Mouse (Mus musculus): ENCODE data around the gene Abcf3. TPM values are rescaled to one million over a fixed set of nuclear protein-coding genes. Genes with fewer than 3 reads are reported as not detected.

Abcf3 gene
- polyA plus RNA-seq, 1 experiment from 2014 or later: 36.3 TPM

GRCm38 (mm10) chr16:20537601-20538320 lies 10.6 kb upstream of the Abcf3 start:
- Histone ChIP-seq H3K27ac (ENCODE audit: low read length) (no peak overlapping the region), H3K36me3 (ENCODE audit: insufficient read depth, low read length) (peaks cover 28% of the 10 kb centered on the region; the same call in 1 of the 2 replicates), H3K9ac (replicated peaks; ENCODE audit: low read depth) (peak overlapping the region; percentile 32), H3K4me1 (ENCODE audit: insufficient read depth, low read depth, low read length) (peaks cover 16% of the 10 kb centered on the region), H3K4me3 (ENCODE audit: low read depth, low read length) (0 out of 2 replicates have a peak overlapping the region, but pooled peaks have one; percentile 14), H3K4me2 (replicated peaks; ENCODE audit: low read depth, low read length) (peak overlapping the region; percentile 74), H3K27me3 (replicated peaks; ENCODE audit: insufficient read depth, low read length) (no peaks in the 10 kb centered on the region), H3K9me3 (ENCODE audit: low read length) (no peaks in the 10 kb centered on the region)
- 36% methylated on average over 6 of the region's 6 CpGs for WGBS
- ATAC-seq: no peak
- no peak for DNase-seq (ENCODE audit: low spot score)
- no peak for TF ChIP-seq EP300 (IDR thresholded peaks at IDR 0.05)
- TF ChIP-seq CTCF (IDR thresholded peaks at IDR 0.05): no peak

DNA sequence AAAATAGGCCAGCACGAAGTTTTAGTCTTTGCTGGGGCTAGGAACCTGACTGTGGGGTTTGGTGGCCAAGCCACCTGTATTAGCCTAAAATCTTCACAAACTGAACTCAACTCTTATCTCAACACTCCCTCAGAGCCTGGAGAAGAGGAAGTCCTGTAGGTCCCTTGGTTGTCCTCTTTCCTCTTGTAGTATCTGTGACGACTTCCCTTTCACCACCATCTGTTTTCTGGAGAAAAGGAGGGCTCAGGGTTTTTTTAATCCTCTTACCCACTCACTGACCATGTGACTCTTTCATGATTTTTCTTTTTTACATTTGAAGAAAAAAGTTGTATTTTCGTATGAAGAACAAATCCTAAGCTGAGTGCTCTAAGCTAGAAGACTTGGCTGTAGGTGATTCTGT lies 8.7 kb upstream of the Abcf3 start:
- TF ChIP-seq CTCF (IDR thresholded peaks at IDR 0.05): no peak
- TF ChIP-seq EP300 (IDR thresholded peaks at IDR 0.05): no peak
- Histone ChIP-seq H3K4me2 (replicated peaks; ENCODE audit: low read depth, low read length) (no peak overlapping the region), H3K36me3 (ENCODE audit: insufficient read depth, low read length) (peaks cover 39% of the 10 kb centered on the region; the same call in 1 of the 2 replicates), H3K9me3 (ENCODE audit: low read length) (no peaks in the 10 kb centered on the region), H3K9ac (replicated peaks; ENCODE audit: low read depth) (no peak overlapping the region), H3K27ac (ENCODE audit: low read length) (no peak overlapping the region), H3K4me3 (ENCODE audit: low read depth, low read length) (no peak overlapping the region), H3K4me1 (ENCODE audit: insufficient read depth, low read depth, low read length) (peaks cover 16% of the 10 kb centered on the region), H3K27me3 (replicated peaks; ENCODE audit: insufficient read depth, low read length) (no peaks in the 10 kb centered on the region)
- 71% methylated on average over 3 of the region's 3 CpGs for WGBS
- no peak for ATAC-seq
- no peak for DNase-seq (ENCODE audit: low spot score)

GRCm38 (mm10) chr16:20540438-20540837 lies 7.9 kb upstream of the Abcf3 start:
- TF ChIP-seq CTCF (IDR thresholded peaks at IDR 0.05): no peak
- no peak for TF ChIP-seq EP300 (IDR thresholded peaks at IDR 0.05)
- no peaks in the 10 kb centered on the region for H3K9me3 ChIP-seq (ENCODE audit: low read length)
- H3K36me3 ChIP-seq (ENCODE audit: insufficient read depth, low read length): peaks cover 44% of the 10 kb centered on the region; the same call in 1 of the 2 replicates
- H3K4me1 ChIP-seq (ENCODE audit: insufficient read depth, low read depth, low read length): peaks cover 16% of the 10 kb centered on the region
- WGBS: 65% methylated on average over 4 of the region's 4 CpGs
- DNase-seq (ENCODE audit: low spot score): peak; percentile 20
- H3K4me2 ChIP-seq (replicated peaks; ENCODE audit: low read depth, low read length): no peak overlapping the region
- H3K9ac ChIP-seq (replicated peaks; ENCODE audit: low read depth): no peak overlapping the region
- no peak for ATAC-seq
- H3K27me3 ChIP-seq (replicated peaks; ENCODE audit: insufficient read depth, low read length): no peaks in the 10 kb centered on the region
- H3K27ac ChIP-seq (ENCODE audit: low read length): no peak overlapping the region
- H3K4me3 ChIP-seq (ENCODE audit: low read depth, low read length): no peak overlapping the region

- Histone ChIP-seq H3K36me3 (ENCODE audit: insufficient read depth, low read length) (peaks cover 28% of the 10 kb centered on the region; the same call in 1 of the 2 replicates), H3K4me1 (ENCODE audit: insufficient read depth, low read depth, low read length) (peaks cover 9% of the 10 kb centered on the region; the same call in 1 of the 2 replicates), H3K4me3 (ENCODE audit: low read depth, low read length) (no peak overlapping the region), H3K9ac (replicated peaks; ENCODE audit: low read depth) (no peak overlapping the region), H3K9me3 (ENCODE audit: low read length) (no peaks in the 10 kb centered on the region), H3K4me2 (replicated peaks; ENCODE audit: low read depth, low read length) (no peak overlapping the region), H3K27ac (ENCODE audit: low read length) (no peak overlapping the region), H3K27me3 (replicated peaks; ENCODE audit: insufficient read depth, low read length) (no peaks in the 10 kb centered on the region)
- WGBS: 86% methylated on average over 10 of the region's 10 CpGs
- no peak for DNase-seq (ENCODE audit: low spot score)
- TF ChIP-seq EP300 (IDR thresholded peaks at IDR 0.05) (no peak), CTCF (IDR thresholded peaks at IDR 0.05) (no peak)
- no peak for ATAC-seq
These were observed 2.7 kb upstream of the Abcf3 start for GRCm38 (mm10) chr16:20545696-20546095.

- peaks cover 33% of the 10 kb centered on the region; the same call in 1 of the 2 replicates for H3K36me3 ChIP-seq (ENCODE audit: insufficient read depth, low read length)
- peak overlapping the region; percentile 68; the same call in 1 of the 2 replicates for H3K4me3 ChIP-seq (ENCODE audit: low read depth, low read length)
- H3K9me3 ChIP-seq (ENCODE audit: low read length): no peaks in the 10 kb centered on the region
- no peak for TF ChIP-seq CTCF (IDR thresholded peaks at IDR 0.05)
- no peak for TF ChIP-seq EP300 (IDR thresholded peaks at IDR 0.05)
- peaks cover 9% of the 10 kb centered on the region; the same call in 1 of the 2 replicates for H3K4me1 ChIP-seq (ENCODE audit: insufficient read depth, low read depth, low read length)
- DNase-seq (ENCODE audit: low spot score): peak; percentile 34
- no peak overlapping the region for H3K9ac ChIP-seq (replicated peaks; ENCODE audit: low read depth)
- ATAC-seq: no peak
- peak overlapping the region; percentile 67 for H3K4me2 ChIP-seq (replicated peaks; ENCODE audit: low read depth, low read length)
- H3K27me3 ChIP-seq (replicated peaks; ENCODE audit: insufficient read depth, low read length): no peaks in the 10 kb centered on the region
- peak overlapping the region; percentile 66; the same call in 1 of the 2 replicates for H3K27ac ChIP-seq (ENCODE audit: low read length)
- WGBS: 47% methylated on average over 5 of the region's 5 CpGs
These were observed 954 bp upstream of the Abcf3 start for GRCm38 (mm10) chr16:20547423-20547822.

DNA sequence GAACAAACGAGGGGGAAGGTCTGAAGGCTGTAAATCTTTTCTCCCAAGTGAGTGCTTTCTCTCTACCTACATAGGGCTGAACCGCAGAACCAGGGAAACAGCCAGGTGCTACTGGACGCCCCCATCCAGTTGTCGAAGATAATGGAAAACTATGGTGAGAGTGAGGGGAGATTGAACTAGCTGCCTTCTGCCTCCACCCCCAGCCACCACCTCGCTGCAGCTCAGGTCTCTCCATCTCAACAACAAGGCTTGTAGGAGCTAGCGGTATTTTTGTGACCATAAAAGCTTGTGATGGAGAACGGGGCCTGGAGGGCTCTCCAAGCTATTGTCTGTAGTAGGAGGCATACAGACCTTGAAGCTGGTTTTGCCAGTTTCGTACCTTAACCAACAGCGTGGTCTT lies 784 bp downstream of the Abcf3 start:
- H3K4me2 ChIP-seq (replicated peaks; ENCODE audit: low read depth, low read length): peak overlapping the region; percentile 67
- H3K9ac ChIP-seq (replicated peaks; ENCODE audit: low read depth): peak overlapping the region; percentile 67
- H3K27ac ChIP-seq (ENCODE audit: low read length): no peak overlapping the region
- ATAC-seq (no peak), DNase-seq (ENCODE audit: low spot score) (peak; percentile 27)
- H3K4me1 ChIP-seq (ENCODE audit: insufficient read depth, low read depth, low read length): peaks cover 9% of the 10 kb centered on the region; the same call in 1 of the 2 replicates
- WGBS: 34% methylated on average over 9 of the region's 9 CpGs
- no peaks in the 10 kb centered on the region for H3K9me3 ChIP-seq (ENCODE audit: low read length)
- no peaks in the 10 kb centered on the region for H3K27me3 ChIP-seq (replicated peaks; ENCODE audit: insufficient read depth, low read length)
- H3K36me3 ChIP-seq (ENCODE audit: insufficient read depth, low read length): peaks cover 27% of the 10 kb centered on the region; the same call in 1 of the 2 replicates
- H3K4me3 ChIP-seq (ENCODE audit: low read depth, low read length): peak overlapping the region; percentile 68
- no peak for TF ChIP-seq EP300 (IDR thresholded peaks at IDR 0.05)
- TF ChIP-seq CTCF (IDR thresholded peaks at IDR 0.05): no peak
